Mouse (Mus musculus): ENCODE measurements at regions not wholly inside any gene's neighbourhood (a gene's known extent, or its start where the extent isn't known, plus 50 kb on each side); places are given as distances from the start of the nearest gene placed in this dataset.
A peak's percentile ranks its signal among the peaks of the same experiment; 100 is the strongest.

DNA sequence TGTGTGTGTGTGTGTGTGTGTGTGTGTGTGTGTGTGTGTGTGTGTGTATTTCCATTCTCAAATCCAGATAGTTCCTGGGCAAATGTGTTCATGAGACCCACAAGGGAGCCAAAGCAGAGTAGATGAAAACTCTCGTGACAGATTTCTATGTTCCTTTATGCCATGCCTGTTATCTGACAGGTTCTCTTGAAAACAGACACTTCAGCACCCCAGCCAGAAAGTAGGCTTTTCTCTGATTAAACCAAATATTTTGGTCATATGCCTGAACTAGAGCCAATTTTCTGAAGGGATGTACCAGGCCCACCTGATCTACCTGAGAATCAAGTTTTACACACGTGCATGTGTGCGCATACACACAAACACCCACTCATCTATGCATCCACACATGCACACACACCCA is 95.5 kb downstream of the Psat1 start:
- no peak for DNase-seq (ENCODE audit: low read depth, low spot score)

DNA sequence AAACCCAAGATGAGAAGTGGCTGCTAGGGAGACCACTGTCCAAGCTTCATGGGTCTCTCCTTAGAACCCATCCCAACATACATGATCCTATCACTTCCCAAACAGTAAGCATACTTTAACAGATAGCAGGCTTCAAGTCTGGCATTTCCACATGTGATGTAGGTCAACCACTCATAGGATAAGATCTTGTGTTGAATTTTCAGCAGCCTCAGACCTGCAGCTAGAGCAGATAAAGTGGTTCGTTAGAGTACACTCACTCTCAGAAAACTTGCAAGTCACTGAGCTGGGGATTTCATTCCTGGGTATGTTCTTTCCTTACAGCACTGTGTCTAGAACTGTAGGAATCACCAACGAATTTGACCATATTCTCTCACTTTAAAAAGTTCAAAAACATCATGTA is 96.4 kb downstream of the Psat1 start:
- DNase-seq (ENCODE audit: low read depth, low spot score) = no peak

DNA sequence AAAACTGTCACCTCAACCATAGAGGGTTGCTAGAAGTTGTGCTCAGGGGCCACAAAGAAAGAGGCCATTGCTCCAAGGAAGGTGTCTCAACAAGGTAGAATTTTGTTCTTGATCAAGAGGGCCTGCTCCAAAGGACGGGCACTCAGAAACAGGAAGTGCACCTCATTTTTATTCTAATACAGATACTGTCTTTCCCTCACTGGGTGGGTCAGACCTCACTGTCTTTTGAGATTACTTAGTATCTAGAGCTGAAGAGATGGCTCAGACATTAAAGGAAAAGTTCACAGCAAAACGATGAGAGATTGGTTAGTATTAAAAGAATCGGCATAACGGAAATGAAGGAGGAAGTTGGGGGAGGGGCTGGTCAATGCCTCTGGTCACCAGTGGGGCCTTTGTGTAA is 97.9 kb downstream of the Psat1 start:
- no peak for DNase-seq (ENCODE audit: low read depth, low spot score)

DNA sequence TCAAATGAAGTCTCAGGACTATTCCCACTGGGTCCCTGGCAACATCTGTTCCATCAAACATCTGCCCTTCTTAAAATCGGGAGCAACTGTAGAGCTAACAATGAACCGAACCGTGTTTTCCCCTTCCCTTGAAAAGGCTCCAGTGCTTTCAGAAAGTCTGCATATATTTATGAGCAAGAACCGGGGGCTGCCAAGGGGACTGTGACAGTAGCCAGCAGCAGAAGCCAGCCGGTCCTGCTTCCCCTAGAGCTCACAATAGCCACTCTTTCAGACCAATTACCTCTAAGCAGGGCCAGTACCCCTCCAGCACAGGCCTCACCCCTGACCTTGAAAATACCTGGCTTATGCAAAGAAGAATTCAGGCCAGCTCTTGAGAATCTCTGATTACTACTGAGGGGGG is 108.8 kb downstream of the Psat1 start:
- DNase-seq (ENCODE audit: low read depth, low spot score) = no peak

DNA sequence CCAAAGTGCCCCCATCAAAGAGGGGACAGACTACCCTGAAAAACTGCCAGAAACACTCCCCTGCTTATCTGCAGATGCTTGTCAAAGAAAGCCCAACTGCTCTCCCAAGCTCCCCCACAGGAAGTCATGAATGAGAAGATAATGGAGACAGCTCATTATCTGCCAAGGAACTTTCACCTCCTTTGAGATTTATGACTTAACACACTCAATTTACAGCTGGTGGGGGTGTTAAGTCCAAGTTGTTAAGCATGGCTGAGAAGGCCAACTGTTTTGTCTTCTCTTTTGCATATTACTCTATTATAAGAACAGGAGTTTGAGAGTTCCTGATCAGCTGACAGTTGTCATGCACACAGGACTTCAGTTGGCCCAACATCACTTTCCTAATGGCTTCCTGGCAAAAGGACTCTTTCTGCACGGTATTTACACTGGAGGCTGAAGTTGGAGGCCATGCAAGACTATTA is 109.4 kb downstream of the Psat1 start:
- peak; percentile 36 for DNase-seq (ENCODE audit: low read depth, low spot score)

DNA sequence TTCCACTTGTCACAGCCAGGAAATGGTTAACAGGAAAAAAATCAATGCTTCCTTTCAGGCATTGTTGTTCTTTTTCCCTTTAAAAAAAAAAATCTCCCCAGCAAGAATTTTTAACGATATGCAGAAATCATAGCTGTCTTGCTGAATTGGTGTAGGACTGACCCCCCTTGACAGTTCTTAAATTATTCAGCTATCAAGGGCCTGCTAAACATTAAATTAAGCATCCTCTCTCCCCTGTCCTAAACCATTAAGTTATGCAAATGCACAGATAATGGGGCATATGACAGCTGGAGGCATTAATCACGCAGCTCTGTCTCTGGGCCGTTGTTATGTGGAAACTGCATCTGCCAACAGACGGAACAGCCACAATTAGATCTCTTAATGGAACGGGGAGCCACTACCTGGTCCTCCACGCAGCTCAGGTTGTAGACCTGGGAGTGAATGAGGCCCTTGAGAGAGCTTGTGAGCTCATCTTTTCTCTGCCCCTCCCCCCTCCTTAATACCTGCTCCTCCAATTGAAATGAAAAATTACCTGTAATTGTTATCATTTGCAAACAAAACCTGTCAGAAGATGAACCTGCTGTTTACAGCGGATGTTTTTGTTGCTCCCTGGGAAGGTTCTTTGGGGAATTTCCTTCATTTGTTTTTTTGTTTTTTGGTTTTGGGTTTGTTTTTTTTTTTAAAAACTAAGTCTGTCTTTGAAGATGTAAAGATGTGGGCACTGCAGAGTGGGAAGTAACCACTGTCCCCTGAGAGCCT is 110.0 kb downstream of the Psat1 start:
- DNase-seq (ENCODE audit: low read depth, low spot score) = peak; percentile 45

DNA sequence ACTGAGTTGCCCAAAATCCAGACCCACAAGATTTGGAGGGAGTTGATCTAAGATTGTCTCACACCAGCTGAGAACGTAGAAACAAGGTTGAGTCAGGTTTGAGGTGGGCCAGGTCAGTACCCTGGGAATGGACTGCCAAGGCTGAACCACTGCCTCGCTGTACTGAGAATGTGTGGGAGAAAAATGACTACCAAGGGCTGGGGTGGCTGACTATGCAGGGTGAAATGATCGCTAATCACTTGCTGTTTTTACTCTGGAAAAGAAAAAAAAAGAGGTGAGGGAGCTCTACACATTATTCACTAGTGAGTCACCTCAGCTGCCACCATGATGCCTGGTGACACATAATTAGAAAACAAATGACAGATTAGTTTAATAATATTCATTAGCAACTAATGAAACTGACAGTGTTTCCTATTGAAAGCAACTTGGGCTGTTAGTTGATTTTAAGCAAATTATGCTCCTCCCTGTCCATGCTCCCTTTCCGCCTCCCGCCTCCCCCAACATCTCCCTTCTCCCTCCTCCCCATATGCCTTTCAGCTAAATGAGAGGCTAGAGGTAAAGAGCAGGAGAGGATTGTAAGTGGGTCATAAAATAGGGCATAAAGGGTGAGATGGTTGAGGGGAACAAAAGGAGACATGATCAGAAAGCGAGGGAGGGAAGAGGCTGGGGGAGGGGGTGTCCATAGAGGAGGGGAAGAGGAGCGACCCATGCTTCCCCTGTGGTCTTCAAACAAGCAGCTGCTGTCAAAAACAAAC is 110.8 kb downstream of the Psat1 start:
- DNase-seq (ENCODE audit: low read depth, low spot score) = no peak

DNA sequence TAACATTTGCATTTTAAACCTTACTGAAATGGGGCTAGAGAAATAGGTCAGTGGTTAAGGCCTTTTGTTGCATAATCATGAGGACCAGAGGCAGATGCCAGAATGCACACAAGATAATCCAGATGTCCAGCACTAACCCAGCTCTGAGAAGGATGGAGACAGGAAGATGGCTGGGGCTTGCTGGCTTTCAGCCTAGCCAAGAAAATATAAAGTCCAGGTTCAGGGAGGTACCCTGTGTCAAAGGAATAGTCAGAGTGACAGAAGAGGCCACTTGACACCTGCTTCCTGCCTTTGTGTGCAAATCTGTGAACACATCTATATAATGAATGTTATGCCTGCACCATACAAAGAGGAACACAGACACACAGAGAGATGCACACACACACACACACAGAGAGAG is 116.8 kb downstream of the Psat1 start:
- DNase-seq (ENCODE audit: low read depth, low spot score) = no peak

DNA sequence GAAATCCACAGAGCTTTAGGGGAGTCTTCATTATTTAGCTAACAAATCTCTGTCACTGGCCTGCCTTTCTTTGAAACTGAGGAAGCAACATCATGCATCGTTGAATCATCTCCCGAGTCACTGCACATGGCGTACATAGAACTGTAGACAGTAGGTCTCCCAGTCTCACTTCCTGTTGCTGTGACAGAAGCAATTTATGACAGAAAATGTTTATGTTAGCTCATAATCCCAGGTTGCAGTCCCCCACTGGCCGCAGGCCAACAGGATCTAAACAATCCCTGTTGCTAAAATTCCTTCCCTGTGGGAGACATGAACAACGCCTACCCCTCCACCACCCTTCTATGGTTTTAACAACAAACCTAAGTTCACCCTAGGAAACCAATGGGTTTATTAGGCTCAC is 118.0 kb downstream of the Psat1 start:
- no peak for DNase-seq (ENCODE audit: low read depth, low spot score)

DNA sequence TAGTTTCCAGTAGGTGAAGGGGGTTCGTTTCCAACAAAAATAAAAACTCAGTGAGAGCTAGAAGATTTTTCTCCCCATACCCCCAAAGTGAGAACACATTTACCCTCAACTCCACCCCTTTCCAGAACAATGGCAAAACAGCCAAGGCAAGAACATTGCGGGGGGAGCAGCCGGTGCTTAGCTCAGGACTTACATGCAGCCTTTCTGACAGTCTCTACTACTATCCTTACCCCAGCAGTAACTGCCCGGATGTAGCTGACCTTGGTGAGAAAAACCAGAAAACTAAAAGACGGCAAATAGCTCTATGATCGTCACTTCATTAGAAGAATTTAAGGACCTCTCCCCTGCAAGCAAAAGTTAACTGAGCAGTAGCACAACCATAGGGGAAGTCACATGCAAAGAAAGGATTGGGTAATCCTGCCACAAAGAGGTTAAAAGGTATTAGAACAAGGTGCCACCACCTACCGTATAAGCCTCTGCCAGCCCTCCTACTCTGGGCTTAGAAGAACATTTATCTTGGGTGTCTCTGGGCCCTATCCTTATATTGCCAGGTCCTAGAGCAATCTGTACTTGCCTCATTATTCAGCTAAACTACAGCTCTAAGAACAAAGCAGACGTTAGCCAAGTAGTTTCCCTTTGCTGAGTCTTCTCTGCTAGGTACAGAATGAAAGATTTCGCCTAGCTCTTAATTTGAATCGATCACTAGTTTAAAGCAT is 119.0 kb downstream of the Psat1 start:
- DNase-seq (ENCODE audit: low read depth, low spot score) = no peak

DNA sequence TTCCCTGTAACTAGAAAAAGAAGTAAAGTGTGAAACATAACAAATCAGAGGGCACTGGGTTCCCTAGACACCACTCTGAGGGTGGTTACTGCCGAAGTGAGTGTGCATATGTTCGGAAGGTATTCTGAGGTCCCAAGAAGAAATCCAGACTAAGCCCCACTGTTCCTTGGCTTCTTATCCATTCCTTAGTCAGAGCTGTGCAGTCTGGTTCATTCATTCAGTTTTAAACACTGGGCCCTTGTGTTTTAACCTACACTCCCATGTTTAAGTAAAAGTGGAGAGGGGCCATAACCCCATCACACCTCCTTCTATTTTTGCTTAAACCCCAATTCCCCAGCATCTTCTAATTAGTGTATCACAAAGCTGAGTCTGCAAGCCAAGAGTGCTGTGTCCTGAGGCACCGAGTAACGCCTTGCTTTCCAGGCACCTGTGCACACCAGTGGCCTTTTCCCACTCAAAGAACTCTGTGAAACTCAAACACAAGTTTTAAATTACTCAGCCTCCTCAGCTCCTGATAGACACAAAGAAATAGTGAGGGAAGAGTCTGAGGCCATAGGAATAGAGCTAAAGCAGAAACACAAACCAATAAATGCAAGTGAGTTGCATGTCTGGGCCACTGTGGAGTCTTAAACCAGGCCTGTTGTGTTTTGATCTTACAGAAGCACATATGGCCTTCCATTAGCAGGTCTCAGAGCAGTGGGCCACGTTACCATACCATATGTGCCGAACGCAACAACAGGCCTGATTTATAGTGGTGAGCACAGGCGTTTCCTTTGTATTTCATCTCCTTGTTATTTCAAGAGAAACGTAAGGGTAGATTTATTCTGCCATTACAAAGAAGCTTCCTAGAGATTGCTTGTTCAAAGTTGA is 119.8 kb downstream of the Psat1 start:
- no peak for DNase-seq (ENCODE audit: low read depth, low spot score)

DNA sequence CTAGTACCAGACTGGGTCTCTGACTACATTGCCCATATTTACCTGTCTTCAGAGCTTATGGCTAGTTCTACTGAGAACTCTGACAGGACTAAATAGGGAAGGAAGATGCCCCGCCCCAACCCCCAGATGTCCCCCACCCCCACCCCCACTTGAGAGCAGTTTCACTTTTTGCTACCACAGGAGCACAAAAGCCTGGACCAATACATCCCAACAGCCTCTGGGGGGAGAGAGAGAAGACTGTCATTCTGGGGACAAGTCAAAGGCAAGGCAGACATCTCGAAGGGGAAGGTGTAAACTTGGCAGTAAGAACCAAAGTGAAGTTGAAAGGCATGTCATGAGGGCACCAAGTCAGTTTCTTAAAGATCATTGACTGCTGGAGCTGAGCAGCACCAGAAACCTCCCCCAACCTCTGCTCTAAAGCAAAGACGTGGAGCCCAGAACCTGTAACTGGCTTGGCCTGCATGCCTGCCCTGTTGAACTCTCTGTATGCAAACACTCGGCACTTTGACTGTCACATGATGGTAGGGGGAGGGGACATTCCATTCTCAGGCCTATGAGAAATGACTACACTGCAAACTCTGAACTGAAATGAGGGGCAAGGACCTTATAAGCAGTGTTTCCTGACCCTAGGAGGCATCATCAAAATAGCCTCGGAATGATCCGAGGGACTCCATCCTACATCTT is 123.3 kb downstream of the Psat1 start:
- no peak for DNase-seq (ENCODE audit: low read depth, low spot score)

DNA sequence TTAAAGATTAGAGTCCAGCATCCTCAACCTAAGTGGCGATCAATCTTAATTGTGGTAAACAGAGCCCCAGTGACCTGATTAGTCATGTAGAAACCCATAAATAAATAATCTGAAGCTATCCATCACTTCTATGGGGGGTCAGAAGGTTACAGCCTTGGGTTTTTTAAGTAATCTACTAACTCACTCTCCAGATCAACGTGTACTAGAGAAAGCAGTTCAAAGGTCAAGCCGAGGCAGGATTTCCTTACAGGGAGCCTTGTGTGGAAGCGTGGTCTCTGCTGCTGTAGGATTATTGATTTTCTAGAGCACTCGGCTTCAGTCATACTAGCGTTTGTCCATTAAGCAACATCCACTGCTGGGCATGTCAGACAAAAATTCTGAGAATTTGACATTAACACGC is 127.1 kb downstream of the Psat1 start:
- DNase-seq (ENCODE audit: low read depth, low spot score) = no peak

DNA sequence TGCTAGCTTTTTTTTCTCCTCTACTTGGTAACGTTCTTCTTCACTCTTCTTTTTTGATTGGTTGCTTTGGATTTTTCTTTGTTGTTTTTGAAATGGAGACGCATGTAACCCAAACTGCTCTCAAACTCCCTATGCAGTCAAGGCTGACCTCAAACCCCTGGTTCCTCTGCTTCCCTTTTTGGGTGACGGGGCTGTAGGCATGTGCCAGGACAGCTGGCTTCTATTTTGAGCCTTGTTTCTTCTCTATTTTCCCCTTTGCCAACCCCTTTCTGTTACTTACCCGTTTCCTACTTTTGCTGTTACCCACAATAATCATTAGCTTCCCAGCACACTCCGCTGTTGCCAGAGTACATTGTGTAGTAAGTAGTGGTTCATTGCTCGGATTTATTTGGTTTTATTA is 132.0 kb downstream of the Psat1 start:
- DNase-seq (ENCODE audit: low read depth, low spot score) = no peak

DNA sequence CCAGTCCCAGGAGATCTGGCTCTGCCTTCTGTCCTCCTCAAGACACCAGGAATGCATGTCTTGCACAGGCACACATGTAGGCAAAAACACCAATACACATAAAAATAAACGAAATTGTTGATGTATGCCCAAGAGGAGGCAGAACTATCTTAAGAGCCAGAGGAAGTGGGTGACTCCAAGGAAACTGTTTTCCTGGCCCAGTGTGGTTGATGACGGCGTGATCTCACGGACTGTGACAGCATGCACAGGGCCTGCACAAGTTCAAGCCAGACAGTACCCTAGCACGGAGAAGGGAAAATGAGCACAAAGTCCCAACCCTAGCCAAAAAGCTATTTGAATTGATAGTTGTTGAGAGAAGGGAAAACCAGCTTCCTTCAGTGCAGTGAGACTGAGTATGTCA is 138.1 kb downstream of the Psat1 start:
- DNase-seq (ENCODE audit: low read depth, low spot score) = no peak

DNA sequence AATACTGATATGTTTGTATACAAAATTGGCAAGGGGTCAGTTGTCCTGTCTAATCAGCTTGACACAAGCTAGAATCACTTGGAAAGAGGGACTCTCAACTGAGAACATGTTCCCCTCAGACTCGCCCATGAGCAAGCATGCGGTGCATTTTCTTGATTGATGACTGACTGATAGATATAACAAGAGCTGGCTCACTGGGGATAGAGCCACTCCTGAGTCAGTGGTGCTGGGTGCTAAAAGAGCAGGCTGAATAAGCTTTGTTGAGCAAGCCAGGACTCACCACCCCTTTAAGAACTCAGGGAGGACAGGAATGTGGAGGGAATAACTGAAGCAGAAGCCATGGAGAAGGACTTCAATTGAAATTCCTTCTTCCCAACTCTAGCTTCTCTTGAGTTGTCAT is 139.5 kb downstream of the Psat1 start:
- no peak for DNase-seq (ENCODE audit: low read depth, low spot score)

DNA sequence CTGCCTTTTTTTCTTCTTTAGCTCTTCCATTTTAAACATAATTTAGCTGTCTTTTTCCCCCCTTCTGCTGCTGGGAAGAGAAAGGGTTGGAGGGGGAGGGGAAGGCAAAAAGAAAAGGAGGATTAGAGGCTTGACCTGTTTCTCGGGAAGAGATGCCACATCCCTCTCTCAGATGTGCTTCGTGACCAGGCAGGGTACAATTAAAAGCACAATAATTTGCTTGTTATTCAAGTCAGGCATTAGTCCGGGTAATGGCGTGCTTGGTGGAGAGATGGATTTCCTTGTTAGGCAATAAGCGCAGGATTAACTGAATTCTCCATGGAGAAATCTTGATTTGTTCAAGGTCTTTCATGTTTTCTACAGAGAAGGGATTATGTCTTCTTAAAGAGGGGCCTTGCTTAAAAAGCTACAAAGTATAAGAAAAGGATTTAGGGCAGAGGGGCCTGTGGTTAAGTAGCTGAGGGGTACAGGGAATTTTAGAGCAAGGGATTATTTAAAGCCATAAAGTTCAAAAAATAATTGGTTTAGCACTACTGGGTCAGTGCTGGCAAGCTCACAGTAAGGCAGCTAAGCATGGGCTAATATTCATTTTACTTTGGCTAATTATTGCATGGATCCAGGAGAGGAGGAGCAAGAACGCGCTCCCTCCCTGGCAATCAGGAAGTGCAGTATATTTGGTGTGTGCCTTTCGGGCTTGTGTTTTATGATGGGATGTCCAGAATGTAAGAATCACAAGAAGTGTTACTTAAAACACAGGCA is 143.8 kb downstream of the Psat1 start:
- DNase-seq (ENCODE audit: low read depth, low spot score) = no peak

DNA sequence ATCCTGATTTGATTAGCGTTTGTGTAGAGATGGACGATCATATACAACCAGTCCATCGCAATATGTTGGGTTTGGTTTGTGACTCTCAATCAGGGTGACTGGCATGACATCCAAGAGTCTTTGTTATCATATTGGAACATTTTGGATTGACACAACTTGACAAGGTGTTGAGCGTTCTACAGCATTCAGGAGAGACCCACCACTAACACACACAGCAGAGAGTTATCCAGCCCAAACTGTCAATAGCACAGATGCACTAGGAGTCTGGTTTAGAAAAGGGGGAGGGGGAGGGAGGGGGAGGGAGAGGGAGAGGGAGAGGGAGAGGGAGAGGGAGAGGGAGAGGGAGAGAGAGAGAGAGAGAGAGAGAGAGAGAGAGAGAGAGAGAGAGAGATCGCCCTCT is 144.5 kb downstream of the Psat1 start:
- no peak for DNase-seq (ENCODE audit: low read depth, low spot score)

DNA sequence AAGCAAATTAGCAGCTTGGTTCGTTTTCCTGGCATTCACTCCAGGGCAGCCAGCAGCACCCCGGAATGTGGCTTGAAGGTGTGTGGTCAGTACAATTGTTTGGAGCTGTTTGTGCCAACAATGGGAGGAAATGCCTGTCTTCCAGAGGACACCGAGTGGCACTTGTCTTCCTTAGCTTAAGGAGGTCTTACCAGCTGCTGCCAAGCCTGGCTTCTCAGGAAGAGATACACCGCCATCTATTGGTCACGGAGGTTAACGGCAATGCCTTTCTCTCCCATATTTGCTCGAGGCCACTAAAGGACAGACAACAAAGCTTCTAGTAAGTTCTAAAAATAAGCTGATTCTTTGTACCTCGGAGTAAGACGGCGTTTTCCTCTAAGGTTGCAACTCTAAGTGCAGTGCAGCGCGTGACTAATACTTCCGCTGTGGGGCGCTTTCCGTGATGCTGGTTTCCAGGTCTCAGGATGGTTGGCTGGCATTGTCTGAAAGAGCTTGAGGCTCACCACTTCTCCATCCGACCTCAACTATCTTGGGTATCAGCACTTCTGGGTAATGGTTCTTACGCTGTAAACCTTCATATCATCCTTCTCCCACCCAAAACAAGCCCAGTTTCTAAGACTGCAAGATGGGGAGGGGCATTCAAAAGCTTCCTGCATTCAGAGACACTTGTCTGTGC is 145.2 kb downstream of the Psat1 start:
- peak; percentile 86 for DNase-seq (ENCODE audit: low read depth, low spot score)

All from brain, embryonic 18.5 days (tissue).